Mouse (Mus musculus) kidney, postnatal 4 days (tissue): ENCODE measurements at regions not wholly inside any gene's neighbourhood (a gene's known extent, or its start where the extent isn't known, plus 50 kb on each side); places are given as distances from the start of the nearest gene placed in this dataset.

Experiments
- DNase-seq, 2 experiments: peaks; one replicate each; pipeline ENCODE4 v3.0.0; 2021; ENCODE audit warnings: mixed read lengths in 2 of 2

- DNase-seq: no peak
Measured at GRCm38 (mm10) chr10:111746067-111746878, 226.2 kb upstream of the Krr1 start.

DNA sequence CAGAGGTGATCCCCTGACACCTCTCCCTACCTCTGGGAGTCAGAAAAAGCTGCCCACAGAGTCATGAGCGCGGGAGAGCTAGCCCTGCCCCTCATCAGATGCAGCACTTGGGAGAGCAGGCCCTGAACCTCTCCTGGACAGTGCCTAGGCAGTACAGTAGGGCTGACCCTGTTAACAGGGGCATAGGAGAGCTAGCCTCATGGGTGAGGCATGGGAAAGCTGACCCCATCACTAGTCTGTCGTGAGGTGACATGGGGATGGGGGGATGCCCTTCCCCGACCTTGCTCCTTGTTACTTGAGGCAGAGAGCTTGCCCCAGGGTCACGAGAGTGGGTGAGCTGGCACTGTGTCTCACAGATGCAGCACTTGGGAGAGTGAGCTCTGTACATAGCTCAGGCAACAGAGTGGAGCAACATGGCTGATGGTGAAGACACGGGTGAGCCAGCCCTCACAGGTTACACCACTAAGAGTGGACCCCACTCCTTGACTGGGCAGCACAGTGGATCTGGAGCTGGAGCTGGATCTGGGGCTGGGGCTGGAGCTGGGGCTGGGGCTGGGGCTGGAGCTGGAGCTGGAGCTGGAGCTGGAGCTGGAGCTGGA, 225.5 kb upstream of the Krr1 start:
- no peak for DNase-seq

- no peak for DNase-seq
Measured at GRCm38 (mm10) chr10:111748482-111748881, 224.0 kb upstream of the Krr1 start.

DNA sequence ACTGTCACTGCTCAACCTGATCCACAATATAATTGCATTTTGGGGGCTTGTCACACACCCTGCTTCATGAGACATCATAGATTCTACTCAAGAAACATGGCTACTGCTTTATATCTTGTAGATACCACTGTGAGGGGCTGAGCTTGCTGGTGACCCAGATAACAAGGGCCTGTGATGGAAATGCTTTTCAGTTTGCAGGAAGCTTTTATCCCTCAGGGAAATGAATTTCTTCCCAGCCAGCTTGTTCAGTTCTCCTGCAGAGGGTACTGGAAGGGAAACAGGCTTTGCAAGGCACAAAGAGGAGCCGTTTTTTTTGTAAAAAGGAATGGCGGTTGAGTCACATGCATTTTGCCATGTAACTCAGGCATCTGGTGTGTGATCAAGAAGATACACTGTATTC, 218.8 kb upstream of the Krr1 start:
- no peak for DNase-seq

DNA sequence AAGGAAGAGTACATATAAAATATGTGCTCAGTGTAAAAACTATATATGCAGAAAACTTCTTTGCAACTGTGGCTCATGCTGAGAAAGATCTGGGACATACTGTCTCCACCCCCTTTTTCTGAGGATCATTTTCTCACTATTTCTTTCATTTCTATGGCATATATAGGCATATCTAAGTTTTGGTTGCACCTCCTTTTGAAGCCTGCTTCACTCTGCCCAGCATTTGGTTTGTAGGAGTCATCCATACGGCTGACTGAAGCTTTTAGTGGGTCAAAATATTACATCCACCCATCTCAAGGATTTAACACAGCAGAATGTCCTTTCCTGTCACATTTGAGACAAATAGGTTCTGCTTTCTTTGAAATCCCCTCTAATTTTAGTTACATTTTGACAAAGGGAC, 216.5 kb upstream of the Krr1 start:
- no peak for DNase-seq

DNA sequence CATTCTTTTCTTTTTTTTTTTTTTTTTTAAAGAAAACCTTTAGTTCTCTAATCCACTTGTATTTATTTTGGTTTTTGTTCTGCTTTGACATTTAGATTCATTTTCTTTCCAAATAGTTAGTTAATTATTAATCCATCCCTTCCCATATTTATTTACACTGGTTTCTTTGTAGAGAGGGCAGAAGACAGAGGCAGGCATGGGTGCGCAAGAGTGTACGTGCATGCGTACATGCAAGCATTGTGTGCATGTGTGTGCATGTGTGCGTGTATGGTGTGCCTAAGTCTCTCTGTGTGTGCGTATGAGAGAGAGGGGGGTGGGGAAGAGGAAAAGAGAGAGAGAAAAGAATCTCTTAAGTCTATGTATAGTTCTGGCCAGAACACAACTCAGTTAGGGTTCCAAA, 215.9 kb upstream of the Krr1 start:
- DNase-seq: no peak

GRCm38 (mm10) chr10:111757689-111758088, 214.8 kb upstream of the Krr1 start:
- DNase-seq: no peak

DNA sequence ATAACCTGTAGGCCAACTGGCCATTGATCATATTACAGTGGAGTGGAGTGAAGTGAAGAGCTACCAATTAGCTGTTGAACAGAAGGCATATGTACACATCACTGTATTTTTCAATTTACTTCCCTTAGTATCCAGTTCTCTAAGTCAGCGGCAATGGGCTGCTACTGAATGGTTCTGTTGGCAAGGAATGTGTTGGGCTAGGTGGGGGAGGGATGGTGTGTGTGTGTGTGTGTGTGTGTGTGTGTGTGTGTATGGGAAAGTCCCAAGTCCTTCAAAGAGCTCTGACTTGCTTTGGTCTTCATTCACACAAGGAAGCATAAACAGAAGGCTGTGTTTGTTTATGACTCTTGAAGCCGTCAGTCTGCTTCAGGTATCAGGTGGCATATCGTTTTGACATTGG, 213.0 kb upstream of the Krr1 start:
- DNase-seq: no peak

DNA sequence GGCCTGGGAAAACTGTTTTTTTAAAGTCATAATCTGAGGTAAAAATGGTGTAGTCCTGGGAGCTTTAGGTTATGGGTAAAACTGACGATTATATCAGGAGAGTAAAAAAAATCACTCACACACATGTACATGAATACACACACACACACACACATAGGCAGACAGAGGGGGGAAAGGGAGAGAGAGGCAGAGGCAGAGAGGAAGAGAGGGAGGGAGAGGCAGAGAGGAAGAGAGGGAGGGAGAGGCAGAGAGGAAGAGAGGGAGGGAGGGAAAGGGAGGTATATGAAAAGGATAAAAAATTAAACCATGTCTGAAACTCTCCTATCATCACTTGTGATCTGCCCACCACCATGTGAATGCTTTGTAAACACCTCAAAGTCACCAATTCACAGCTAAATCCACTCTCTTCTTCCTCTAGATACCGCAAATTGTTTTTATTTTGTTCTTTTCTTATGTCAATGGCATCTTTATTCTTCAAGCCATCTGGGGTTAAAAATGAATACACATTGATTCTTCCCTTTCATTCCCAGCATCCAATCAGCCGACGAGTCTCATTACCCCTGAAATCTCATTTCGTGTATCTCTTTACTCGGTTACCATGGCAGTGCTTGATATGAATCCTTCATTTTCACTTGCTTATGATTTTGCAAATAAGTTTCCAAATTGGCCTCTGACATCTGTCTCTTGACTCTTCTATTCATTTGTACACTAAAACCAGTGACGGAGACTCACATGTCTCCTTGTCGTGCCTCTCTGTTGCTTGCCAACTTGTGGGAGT, 209.5 kb upstream of the Krr1 start:
- no peak for DNase-seq

DNA sequence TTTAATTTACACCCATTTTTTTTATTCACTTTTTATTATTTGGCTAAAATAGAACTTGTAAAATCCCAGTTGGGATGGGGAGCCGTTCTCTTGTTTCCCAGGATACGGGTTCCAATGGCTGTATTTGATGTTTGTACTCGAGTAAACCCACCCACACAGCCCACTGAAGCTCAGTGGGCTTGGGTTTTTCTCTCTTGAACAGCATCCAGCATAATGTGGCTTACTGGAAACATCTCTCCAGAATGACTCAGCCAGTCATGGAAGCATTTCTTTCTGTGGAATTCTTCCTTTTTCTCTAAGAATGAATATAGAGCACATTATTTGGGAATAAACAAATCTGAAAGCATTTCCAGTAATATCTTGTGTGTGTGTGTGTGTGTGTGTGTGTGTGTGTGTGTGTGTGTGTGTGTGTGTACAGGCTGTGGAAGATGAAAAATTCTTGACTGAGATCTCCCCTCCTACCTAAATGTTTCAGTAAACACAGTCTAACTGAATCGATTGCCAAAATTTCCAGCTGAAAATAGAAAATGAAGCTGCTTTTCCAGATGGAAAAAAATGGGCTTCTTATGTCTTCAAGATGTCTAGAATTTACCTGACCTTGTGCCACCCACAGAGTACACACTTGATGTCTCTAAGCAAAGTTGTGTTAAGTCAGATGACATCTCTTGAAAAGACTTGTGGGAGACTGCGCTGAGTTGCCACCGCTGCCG, 205.3 kb upstream of the Krr1 start:
- DNase-seq: no peak

DNA sequence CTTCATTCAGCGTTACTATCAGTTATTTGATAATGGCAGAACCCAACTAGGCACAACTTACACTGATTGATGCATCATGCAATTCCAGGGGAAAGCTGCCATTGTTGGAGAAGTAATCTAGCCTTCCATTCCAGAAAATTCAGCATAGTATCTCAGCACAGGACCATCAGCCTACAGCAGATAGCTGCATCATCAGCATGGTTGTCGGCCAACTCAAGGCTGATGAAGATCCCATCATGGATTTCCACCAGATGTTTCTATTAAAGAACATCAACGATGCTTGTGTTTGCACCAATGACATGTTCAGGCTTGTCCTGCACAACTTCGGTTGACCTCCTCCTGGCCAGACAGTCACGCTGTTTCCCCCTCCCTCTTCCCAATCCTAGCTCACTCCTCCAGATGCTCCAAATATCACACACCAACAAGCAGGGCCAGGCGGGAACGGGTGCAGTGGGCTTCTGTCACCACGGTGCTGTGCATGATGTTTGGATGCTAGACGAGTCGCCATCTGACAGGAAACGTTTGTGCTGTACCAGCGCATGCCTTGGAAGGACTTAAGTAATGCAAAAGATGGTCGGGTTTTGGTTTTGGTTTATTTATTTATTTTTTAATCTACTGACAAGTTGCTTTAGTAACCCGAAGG, 204.5 kb upstream of the Krr1 start:
- no peak for DNase-seq

GRCm38 (mm10) chr10:111769486-111770002, 202.9 kb upstream of the Krr1 start:
- no peak for DNase-seq

DNA sequence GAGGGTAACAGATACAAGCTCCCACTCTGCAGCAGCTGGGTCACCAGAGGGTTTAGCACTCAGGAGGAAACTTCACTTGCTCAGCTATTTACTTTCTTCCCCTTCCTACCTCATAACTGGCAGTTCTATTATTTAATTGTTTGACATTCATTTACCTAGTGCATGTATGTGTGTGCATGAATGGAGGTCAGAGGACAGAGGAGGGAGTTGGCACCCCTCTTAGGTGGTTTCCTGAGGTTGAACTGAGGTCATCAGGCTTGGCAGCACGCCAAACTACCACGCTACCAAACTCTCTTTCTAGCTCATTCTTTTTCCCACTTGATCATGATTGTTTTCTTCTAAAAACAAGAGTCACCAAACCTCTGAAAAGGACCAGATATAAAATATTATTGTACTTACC, 202.4 kb upstream of the Krr1 start:
- peak; percentile 51 to 60 for DNase-seq

DNA sequence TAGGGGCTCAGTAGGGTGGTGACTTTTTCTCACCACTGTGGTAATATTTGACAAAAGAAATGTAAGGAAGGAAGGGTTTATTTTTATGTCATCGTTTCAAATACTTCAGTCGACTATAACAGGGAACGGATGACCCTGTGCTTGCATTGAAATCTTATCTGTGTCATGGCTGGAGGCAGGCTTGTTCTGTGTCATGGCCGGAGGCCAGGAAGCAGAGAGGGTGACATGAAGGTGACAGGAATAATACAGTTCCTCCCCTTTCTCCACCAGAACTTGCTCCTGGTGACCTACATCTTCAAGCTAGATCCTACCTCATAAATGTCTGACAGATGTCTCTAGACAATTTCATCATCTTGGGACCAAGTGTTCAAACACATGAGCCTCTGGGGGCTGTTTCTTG, 201.5 kb upstream of the Krr1 start:
- peak in 1 of 2 experiments; percentile 19 for DNase-seq

GRCm38 (mm10) chr10:111777559-111777958, 194.9 kb upstream of the Krr1 start:
- no peak for DNase-seq

- no peak for DNase-seq
Measured at GRCm38 (mm10) chr10:111778111-111778510, 194.4 kb upstream of the Krr1 start.

- no peak for DNase-seq
Measured at GRCm38 (mm10) chr10:111779956-111780355, 192.5 kb upstream of the Krr1 start.

- DNase-seq: peak; percentile 27 to 49
Measured at GRCm38 (mm10) chr10:111782195-111782810, 190.2 kb upstream of the Krr1 start.

DNA sequence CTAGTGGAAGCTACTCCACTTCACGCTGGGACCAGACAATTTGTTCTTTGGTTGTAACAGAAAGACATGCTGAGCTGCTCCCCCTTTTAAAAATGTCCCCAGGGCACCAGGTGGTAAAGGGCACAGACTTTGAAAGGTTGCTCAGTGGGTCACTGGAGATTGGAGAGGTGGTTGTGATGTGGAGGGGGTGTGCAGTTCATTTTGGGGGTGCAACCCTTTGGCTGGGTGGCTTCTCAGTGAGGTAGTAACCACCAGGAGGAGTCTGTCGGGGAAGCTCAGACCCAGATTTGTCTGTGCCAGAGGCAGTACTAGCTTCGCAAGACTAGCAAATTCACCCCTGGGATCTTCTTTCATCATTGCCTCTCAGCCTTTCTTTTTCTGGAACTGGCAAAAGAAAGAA, 189.0 kb upstream of the Krr1 start:
- DNase-seq: no peak

GRCm38 (mm10) chr10:111784065-111784853, 188.2 kb upstream of the Krr1 start:
- DNase-seq: no peak

- DNase-seq: no peak
Measured at GRCm38 (mm10) chr10:111787175-111787574, 185.3 kb upstream of the Krr1 start.
